Mouse (Mus musculus) forebrain, embryonic 15.5 days (tissue): ENCODE measurements around the gene Angptl6. TPM values are rescaled to one million over a fixed set of nuclear protein-coding genes. Genes with fewer than 3 reads are reported as not detected.

Experiments
- ATAC-seq: fragments of 200-750 bp; cut with Nextera tagmentation; replicated peaks from 2 replicates; pipeline ENCODE4 v1.8.0; 2017; ENCODE audit warnings: mild to moderate bottlenecking, moderate TSS enrichment, moderate library complexity
- H3K27ac ChIP-seq: fragments of 300-500 bp; sonication (generic); replicated peaks from 2 replicates; pipeline ENCODE4 v1.5.1; 2015; ENCODE audit warnings: mild to moderate bottlenecking, inconsistent platforms
- H3K27me3 ChIP-seq: fragments of 300-500 bp; sonication (generic); 2 replicates; pipeline ENCODE4 v1.6.1; 2015; ENCODE audit warnings: inconsistent platforms
- H3K36me3 ChIP-seq: fragments of 300-500 bp; sonication (generic); 2 replicates; pipeline ENCODE4 v1.6.1; 2015; ENCODE audit warnings: mild to moderate bottlenecking, inconsistent platforms
- H3K4me1 ChIP-seq: fragments of 300-500 bp; sonication (generic); 2 replicates; pipeline ENCODE4 v1.6.1; 2015; ENCODE audit warnings: inconsistent platforms
- H3K4me2 ChIP-seq: fragments of 300-500 bp; sonication (generic); replicated peaks from 2 replicates; pipeline ENCODE4 v1.6.1; 2015; ENCODE audit warnings: mild to moderate bottlenecking, inconsistent platforms
- H3K4me3 ChIP-seq: fragments of 300-500 bp; sonication (generic); 2 replicates; pipeline ENCODE4 v1.5.1; 2015; ENCODE audit warnings: mild to moderate bottlenecking, inconsistent platforms
- H3K9ac ChIP-seq: fragments of 300-500 bp; sonication (generic); replicated peaks from 2 replicates; pipeline ENCODE4 v1.6.1; 2015; ENCODE audit warnings: mild to moderate bottlenecking, inconsistent platforms
- H3K9me3 ChIP-seq: fragments of 300-500 bp; sonication (generic); 2 replicates; pipeline ENCODE4 v1.6.1; 2016; ENCODE audit warnings: inconsistent platforms
- WGBS: fragments of 180-500 bp; shearing (Covaris S2); methylation state at CpG from one replicate; pipeline ENCODE4 v1.1.7; 2015; ENCODE audit warnings: mixed read lengths; 5-methylcytosine and 5-hydroxymethylcytosine counted together
- microRNA-seq: library from miRNA; unstranded; fragments of <30 nt; microRNA quantifications from one replicate; pipeline ENCODE4, GENCODE M21; 2016
- polyA plus RNA-seq: library from polyadenylated mRNA; unstranded; fragments of >200 nt; fragmentation: Nextera tagmentation; extraction: Ambion mirVana; gene quantifications from 2 replicates; pipeline ENCODE4 v1.2.1, GENCODE M21; 2015

Angptl6 gene
- polyA plus RNA-seq, 1 experiment from 2014 or later: 15.4 TPM

- H3K27ac ChIP-seq: no peak overlapping the region
- H3K9me3 ChIP-seq: no peaks in the 10 kb centered on the region
- no peaks in the 10 kb centered on the region for H3K27me3 ChIP-seq
- ATAC-seq: no peak
- H3K4me3 ChIP-seq: no peak overlapping the region
- H3K36me3 ChIP-seq: no peaks in the 10 kb centered on the region
- no peak overlapping the region for H3K9ac ChIP-seq
- 76% methylated on average over 5 of the region's 5 CpGs for WGBS
- peaks cover 4% of the 10 kb centered on the region for H3K4me1 ChIP-seq
- H3K4me2 ChIP-seq: no peak overlapping the region
Observed at GRCm38 (mm10) chr9:20825781-20826180, 53.7 kb downstream of the Angptl6 start.

Small RNA genes within 50 kb of the gene (microRNA-seq; reads per million reads assigned to microRNA genes)
- not detected for gene Mir7081

Other genes starting within 250 kb of the Angptl6 start
- gene Ubl5, start 236.8 kb downstream of the Angptl6 start, polyA plus RNA-seq: 510 and 551 TPM in 2 replicates
- 16.3 and 16.4 TPM in 2 replicates for gene Fbxl12, start 235.0 kb downstream of the Angptl6 start, polyA plus RNA-seq
- gene Pin1, start 227.6 kb downstream of the Angptl6 start, polyA plus RNA-seq: 62.4 and 64.9 TPM in 2 replicates
- 121 and 123 TPM in 2 replicates for gene Olfm2, start 133.4 kb downstream of the Angptl6 start, polyA plus RNA-seq
- gene Col5a3, start 64.7 kb downstream of the Angptl6 start, polyA plus RNA-seq: 0.23 and 0.45 TPM in 2 replicates
- gene Rdh8, start 61.2 kb downstream of the Angptl6 start, polyA plus RNA-seq: not detected in 2 replicates
- gene A230050P20Rik, start 11.1 kb downstream of the Angptl6 start, polyA plus RNA-seq: 2.9 and 3.5 TPM in 2 replicates
- gene Ppan, start 8.4 kb upstream of the Angptl6 start, polyA plus RNA-seq: 57.1 and 59.0 TPM in 2 replicates
- 267 and 288 TPM in 2 replicates for gene Eif3g, start 18.9 kb upstream of the Angptl6 start, polyA plus RNA-seq
- 80.0 and 84.6 TPM in 2 replicates for gene Dnmt1, start 80.2 kb upstream of the Angptl6 start, polyA plus RNA-seq
- gene S1pr2, start 97.1 kb upstream of the Angptl6 start, polyA plus RNA-seq: 6.9 and 7.5 TPM in 2 replicates
- gene Mrpl4, start 123.0 kb upstream of the Angptl6 start, polyA plus RNA-seq: 112 and 115 TPM in 2 replicates
- gene Icam1, start 136.3 kb upstream of the Angptl6 start, polyA plus RNA-seq: 2.8 and 3.0 TPM in 2 replicates
- 0.25 TPM in 1 of 2 replicates, not detected in the other for gene Icam4, start 149.6 kb upstream of the Angptl6 start, polyA plus RNA-seq
- 1.5 and 2.2 TPM in 2 replicates for gene Icam5, start 152.3 kb upstream of the Angptl6 start, polyA plus RNA-seq
- gene Zglp1, start 187.4 kb upstream of the Angptl6 start, polyA plus RNA-seq: 0.37 and 2.2 TPM in 2 replicates
- gene Gm49373, start 193.4 kb upstream of the Angptl6 start, polyA plus RNA-seq: 1.3 TPM in 2 replicates
- gene Fdx1l, start 193.9 kb upstream of the Angptl6 start, polyA plus RNA-seq: 52.2 and 58.9 TPM in 2 replicates
- 1.0 and 1.3 TPM in 2 replicates for gene Gm38431, start 212.3 kb upstream of the Angptl6 start, polyA plus RNA-seq
- 36.8 and 42.0 TPM in 2 replicates for gene Raver1, start 212.3 kb upstream of the Angptl6 start, polyA plus RNA-seq